Mouse (Mus musculus) layer of hippocampus, adult 9-11 months (tissue): Measurements from ENCODE around the gene Aif1l.

Experiments used
- DNase-seq: peaks from one replicate; pipeline ENCODE4 v3.0.0; 2022

Gene Aif1l

DNA sequence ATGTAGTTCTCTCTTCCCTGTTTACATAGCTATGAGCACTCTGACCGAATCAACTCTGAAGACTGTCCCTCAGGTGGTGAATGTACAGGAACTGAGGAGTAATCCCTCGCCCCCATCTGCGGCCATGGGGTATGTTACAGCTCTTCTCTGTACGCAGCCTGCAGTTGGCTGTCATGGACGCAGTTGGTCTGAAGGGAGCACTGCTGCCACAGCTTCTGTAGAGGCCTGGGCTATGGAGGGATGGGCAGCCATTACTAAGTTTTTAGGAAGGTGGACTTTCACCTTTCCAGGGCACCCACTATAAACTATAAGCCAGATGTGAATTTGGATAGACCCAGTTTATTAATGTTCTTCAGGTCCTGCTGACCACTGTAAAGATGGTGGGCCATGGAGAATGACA lies 70.3 kb downstream of the Aif1l start:
- DNase-seq = no peak
